Mouse (Mus musculus) right cerebral cortex, adult 2 months (tissue): ENCODE data around the gene Pik3c2b.

Source experiments
- DNase-seq, 2 experiments: peaks; one replicate each; pipeline ENCODE4 v3.0.0; 2021 to 2022; ENCODE audit warnings: low spot score in 2 of 2

Pik3c2b gene

GRCm38 (mm10) chr1:133100980-133101798 lies 55.7 kb downstream of the Pik3c2b start:
- peak; percentile 79 to 91 for DNase-seq

DNA sequence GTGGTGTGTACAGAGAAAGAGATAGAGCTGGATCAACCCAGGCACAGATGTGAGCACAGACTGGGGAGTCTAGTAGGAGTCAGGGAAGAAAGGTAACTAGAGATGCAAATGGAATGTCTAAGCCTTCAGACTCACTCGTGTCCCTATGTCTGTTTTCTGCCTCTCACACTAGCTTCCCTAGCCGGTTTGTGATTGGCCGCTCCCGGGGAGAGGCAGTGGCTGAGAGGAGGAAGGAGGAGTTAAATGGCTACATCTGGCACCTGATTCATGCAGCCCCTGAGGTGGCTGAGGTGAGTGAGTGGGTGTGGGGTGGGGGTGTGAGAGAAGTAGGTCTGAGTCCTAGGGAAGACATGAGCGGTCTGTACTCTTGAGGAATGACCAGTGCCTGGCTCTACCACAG lies 56.6 kb downstream of the Pik3c2b start:
- no peak for DNase-seq

- DNase-seq, result no peak
Measured at GRCm38 (mm10) chr1:133103315-133103714, 57.8 kb downstream of the Pik3c2b start.

DNA sequence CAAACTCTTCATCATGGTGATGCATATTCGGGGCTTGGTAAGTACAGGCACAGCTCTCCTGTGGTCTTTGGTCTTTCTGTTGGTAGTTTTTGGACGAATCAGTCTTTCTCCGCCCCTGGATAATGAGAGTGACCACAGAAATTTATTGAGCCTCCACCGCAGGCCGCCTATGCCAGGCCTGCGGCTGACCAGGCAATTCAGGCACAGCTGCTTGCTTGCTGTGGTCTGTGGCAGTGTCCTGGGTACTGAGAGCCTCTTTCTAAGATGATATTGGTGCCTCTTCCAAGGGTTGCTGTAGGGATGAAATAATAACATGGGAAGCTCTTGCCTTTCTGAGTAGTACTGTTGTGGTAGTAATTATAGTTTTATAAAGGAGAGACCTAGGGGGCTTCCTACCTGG lies 58.4 kb downstream of the Pik3c2b start:
- no peak for DNase-seq

DNA sequence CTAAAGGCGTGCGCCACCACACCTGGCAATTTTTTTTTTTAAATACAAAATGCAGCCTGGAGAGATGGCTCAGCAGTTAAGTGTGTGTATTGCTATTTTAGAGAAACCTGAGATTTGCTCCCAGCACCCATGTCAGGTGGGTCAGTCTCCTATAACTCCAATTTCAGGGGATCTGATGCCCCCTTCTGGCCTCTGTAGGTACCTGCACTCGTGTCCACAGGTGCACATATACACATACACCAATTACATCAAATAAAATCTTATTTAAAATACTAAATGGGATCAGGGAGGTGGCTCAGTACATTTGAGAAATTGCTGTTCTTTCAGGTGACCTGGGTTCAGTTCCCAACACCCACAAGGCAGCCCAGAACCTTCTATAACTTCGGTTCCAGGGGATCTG lies 70.6 kb downstream of the Pik3c2b start:
- DNase-seq, result no peak

- no peak for DNase-seq
Measured at GRCm38 (mm10) chr1:133118127-133118526, 72.7 kb downstream of the Pik3c2b start.

- no peak for DNase-seq
Measured at GRCm38 (mm10) chr1:133118844-133119243, 73.4 kb downstream of the Pik3c2b start.

GRCm38 (mm10) chr1:133119931-133120712 lies 74.7 kb downstream of the Pik3c2b start:
- DNase-seq, result no peak

- no peak for DNase-seq
Measured at GRCm38 (mm10) chr1:133121246-133121645, 75.8 kb downstream of the Pik3c2b start.

- no peak for DNase-seq
Measured at GRCm38 (mm10) chr1:133124137-133124536, 78.7 kb downstream of the Pik3c2b start.

DNA sequence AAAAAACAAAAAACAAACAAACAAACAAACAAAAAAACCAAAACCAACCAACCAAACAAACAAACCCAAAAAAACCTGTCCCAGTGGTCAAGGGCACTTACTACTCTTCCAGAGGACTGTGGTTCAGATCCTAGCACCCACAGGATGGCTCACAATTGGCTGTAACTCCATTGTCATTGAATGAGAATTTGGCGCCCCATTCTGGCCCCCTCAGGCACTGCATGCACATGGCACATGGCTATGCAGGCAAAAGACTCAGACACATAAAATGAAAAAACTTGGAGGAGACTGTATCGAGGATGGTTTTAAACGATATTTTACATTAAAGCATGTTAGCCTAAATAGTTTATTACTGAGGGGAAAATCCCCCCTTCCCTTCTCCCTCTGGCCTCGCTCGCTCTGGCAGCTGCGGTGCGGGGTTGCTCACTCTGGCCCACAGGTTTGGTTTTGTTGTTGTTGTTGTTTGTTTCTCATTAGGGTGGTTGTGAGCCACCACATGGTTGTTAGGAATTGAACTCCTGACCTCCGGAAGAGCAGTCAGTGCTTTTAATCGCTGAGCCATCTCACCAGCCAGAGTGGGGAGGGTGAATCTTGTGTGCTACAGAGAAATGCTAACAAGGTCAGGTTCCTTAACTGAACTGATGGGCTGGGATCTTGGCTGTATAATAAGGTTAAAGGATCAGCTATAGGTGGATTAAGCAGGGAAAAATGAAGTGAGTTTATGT lies 80.3 kb downstream of the Pik3c2b start:
- no peak for DNase-seq

- no peak for DNase-seq
Measured at GRCm38 (mm10) chr1:133126365-133126740, 80.9 kb downstream of the Pik3c2b start.

DNA sequence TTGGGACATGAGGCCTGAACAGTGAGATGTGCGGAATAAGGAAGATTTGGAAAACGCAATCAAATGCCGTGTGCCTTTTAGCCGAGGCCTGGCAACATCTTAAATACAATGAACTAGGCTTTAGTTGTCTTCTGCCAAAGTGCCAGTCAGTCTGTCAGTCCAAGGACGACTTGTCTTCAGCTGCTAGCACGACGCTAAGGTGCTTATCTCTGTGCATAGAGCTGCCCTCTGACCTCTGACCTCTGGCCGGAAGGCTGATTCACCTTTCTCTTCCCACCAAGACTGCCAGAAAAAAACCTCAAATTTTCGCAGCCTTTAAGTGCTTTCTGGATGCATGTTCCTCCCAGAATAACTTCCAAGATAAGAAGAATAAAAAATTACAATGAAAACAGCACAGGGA lies 81.9 kb downstream of the Pik3c2b start:
- DNase-seq, result no peak

DNA sequence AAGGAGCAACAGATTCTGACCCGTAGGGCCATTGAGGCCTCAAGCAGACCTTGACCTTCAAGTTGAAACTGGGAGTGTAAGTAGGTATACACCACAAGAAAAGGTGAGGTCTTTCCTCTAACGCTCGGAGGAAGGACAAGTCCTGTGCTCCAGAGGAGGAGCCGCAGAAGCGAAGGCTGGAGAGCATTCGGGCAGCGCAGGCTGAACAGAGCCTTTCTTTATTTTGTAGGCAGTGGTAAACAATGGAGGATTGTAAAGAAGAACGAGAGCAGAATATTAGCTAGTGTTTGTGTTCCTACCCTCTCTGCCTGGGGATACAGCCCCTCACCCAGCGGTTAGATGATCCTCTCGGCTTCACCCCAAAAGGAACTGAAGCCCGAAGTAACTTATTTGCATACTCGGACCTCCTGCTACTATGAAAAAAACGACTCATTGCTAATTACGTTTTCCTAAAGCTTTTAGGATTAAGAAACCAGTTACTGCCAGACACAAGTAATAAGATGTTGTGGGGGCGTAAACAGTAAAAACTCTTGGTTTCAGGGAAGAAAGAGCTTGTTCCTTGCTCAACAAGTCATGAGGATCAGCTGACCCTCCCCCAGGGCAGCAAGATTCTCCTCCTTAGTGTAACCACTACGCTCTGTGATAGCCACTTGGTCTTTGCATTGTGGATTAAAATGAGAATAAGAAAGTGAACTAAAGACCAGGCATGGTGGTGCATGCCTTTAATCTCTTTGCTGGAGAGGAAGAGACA lies 84.2 kb downstream of the Pik3c2b start:
- DNase-seq, result peak in 1 of 2 experiments; percentile 10

- DNase-seq, result peak; percentile 99
Measured at GRCm38 (mm10) chr1:133130638-133131560, 85.4 kb downstream of the Pik3c2b start, which contains the start of gene Ppp1r15b. Ppp1r15b (plus strand) TSS chr1:133131143.

GRCm38 (mm10) chr1:133131561-133131905 lies 86.1 kb downstream of the Pik3c2b start:
- DNase-seq, result no peak

GRCm38 (mm10) chr1:133131936-133132335 lies 86.5 kb downstream of the Pik3c2b start:
- peak in 1 of 2 experiments; percentile 23 for DNase-seq

GRCm38 (mm10) chr1:133132388-133133326 lies 87.2 kb downstream of the Pik3c2b start:
- no peak for DNase-seq

DNA sequence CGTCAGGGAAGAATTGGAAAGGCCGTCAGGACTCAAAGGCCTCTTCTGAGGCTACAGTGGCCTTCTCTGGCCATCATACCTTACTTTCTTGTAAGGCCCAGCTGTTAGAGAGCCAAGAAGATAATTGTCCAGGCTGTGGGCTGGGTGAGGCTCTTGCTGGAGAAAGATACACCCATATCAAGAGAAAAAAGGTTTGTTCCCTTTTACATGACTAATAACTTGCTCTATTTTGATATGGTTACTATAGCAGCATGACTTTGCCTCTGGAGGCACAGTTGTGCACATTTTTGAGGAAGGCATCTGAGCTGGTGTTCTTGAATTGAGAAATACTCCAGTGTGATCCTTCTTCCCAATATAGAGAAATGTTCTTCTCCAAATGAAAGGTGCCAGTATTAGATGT lies 88.0 kb downstream of the Pik3c2b start:
- peak in 1 of 2 experiments; percentile 14 for DNase-seq
